Mouse (Mus musculus) retina, postnatal 1 day (tissue): ENCODE data around the gene Sptlc3.

Source experiments
- DNase-seq: peaks from one replicate; pipeline ENCODE4 v3.0.0-alpha.2; 2012

The Sptlc3 gene

DNA sequence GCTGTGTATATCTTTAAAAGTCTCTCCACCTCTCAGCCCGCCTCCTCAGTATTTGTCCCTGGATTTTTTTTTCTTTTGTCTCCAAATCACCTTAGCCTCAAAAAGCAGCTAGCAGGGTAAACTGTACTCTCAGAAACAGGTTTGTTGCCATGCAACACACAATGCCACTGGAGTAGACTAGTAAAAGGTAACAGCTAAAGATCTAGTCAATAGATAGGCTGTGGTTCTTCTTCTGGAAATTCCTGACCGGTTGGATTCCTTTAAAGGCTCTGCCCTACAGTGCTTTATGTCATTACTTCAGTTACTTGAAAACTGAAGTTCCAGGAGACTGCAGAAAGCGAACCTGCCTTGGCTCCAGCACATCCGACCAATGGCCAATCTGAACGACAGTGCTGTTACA is at the start of gene Sptlc3:
TSS of gene Sptlc3 (plus strand) at position 78 of the 400 bp plus-strand sequence.
- DNase-seq: no peak

DNA sequence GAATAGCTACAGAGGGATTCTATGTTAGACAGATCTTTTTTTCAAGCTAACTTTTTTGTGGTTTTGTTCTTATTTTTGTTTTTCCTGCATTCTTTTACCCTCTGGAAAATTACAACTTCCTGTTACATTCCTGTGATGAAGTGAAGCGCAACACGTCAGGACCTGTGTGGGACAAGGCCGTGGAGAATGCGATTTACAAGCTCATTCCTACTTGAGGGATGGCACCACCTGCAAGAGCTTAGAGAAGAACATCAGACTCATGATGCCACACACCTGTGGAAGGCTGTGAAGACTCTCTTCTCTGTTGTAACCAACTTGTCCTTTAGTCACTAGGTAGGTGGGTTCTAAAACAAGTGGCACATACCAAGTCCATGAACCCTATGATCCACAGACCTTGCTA is 26.0 kb upstream of the Sptlc3 start:
- DNase-seq: no peak

DNA sequence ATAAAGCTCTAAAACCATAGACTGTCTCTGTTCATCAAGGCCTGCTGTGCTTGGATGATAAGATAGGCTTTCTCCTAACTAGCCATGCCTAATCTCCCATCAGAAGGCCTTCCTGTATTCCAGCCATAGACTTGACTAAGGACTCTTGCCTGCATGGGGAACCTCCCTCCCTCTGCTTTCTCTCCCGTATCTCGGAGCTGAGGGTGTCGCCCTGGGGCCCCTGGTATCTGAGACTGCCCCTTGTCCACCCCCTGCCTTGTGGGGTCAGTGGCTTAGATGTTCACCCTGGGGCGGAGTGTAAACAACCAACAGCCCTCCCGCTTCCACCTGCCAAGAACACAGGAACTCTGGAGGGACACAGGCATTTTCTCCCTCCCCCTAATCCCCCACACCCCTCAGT is 5.0 kb upstream of the Sptlc3 start:
- DNase-seq: no peak

DNA sequence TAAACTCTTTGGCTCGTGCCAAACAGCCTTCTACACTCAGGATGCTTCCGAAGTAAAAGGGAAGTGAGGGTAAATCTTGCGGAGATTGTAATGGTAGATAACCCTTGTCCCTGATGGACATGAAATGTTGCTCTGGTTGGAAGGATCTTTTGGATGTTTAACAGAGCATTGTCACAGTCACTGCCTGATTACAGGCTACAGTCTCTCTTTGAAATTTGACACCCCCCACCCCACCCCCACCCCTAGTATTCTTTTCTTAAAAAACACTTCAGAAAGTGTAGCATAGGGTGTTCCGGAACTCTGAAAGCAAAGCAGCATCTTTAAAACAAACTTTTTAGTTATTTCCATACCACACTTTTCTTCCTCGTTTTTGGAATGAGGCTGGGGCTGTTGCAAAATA is 916 bp downstream of the Sptlc3 start:
- DNase-seq: no peak

DNA sequence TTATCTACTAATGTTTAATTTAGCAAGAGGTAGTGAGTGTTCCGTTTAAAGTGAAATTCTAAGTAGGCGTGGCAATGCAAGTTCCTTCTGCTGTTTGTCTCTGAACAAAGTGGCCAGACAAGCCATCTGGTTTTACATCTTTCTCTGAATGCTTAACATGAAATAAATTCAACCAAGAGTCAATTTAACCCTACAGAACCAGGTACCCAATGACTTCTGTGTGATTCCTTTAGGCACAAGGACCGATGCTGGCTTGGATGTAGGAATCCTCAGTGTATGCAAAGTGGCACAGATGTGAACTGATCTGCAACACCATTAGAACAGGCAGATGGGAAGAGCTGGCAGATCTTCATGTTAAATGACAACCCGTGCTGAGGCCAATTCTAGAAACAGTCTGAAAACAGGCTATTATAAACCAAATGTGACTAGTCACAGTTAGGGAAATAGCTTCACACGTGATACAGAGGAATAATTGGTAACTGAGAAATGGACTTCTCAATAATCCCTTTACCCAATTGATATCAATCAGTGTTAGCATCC is 68.3 kb downstream of the Sptlc3 start:
- no peak for DNase-seq

DNA sequence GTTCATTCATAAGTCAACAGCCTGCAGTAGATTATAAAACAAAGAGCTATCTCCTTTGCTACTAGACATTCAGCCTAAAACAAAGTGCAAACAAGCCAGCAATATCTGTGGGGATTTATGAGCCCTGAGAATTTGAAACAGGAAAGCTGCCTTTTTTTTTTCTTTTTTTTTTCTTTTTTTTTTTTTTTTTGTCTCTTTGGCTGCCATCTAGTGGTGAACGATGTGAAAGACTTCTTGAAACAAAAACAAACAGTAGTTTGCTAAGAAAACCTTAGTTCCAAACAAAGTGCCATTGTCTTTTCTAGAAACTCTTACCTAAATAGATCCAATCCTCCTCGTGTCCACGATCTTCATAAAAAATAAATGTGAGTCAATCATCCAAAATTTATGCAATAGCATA is 85.6 kb downstream of the Sptlc3 start:
- peak; percentile 14 for DNase-seq

DNA sequence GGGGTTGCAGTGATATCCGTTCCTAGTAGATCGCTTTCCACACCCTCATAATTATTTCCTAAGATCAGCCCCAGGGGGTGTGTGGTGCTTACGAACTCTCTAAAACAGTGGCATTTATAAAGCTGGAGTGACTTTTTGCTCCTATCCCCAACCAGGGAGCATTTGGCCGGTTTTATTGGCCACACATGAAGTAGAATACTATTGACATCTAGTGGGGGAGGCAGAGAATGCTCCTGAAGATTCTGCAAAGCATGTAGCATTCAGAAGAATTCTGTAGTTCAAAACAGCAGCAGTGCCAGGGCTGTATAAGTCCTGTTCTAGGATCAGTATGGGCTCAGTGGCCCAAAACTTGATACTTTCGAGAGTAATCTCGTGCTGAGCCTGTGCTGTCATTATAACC is 89.1 kb downstream of the Sptlc3 start:
- no peak for DNase-seq

DNA sequence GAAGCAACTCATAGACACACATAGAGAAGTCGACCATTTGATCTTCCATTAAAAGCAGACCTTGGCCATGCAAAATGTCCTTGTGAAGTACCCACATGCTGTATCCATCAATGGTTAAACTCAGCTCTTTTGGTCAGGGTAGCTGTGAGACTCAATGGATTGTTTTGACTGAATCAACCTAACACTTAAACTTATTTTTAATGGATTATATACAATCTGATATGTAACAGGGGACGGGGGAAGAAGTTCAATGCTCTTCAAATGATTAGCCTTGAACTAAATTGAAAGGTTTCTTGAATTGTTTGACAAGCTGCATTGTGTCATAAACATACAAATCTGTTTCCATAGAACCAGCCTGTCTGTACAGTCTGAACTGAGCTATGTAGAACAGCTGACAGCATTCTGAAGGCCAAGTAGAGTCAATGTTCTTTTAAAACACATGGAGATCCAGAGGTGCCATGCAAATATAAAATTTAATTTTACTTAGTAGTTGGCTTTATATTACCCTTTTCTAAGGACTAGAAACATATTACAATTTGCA is 94.0 kb downstream of the Sptlc3 start:
- no peak for DNase-seq

DNA sequence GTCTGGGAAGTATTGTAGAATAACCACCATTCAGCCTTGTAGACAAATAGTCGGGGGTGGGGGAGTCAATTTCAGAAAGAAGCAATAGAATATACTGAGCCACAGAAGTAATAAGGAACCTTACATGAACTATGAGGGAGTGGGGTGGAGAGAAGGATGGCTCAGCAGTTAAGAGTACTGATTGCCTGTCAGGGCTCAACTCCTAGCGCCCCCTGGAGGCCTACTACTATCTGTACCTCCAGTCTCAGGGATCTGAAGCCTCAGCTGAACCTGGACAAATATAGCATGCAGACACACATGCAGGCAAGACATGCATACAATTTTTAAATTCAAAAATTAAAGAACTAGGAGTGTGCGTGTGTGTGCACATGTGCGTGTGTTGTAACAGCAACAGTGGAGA is 96.2 kb downstream of the Sptlc3 start:
- DNase-seq: peak; percentile 56

DNA sequence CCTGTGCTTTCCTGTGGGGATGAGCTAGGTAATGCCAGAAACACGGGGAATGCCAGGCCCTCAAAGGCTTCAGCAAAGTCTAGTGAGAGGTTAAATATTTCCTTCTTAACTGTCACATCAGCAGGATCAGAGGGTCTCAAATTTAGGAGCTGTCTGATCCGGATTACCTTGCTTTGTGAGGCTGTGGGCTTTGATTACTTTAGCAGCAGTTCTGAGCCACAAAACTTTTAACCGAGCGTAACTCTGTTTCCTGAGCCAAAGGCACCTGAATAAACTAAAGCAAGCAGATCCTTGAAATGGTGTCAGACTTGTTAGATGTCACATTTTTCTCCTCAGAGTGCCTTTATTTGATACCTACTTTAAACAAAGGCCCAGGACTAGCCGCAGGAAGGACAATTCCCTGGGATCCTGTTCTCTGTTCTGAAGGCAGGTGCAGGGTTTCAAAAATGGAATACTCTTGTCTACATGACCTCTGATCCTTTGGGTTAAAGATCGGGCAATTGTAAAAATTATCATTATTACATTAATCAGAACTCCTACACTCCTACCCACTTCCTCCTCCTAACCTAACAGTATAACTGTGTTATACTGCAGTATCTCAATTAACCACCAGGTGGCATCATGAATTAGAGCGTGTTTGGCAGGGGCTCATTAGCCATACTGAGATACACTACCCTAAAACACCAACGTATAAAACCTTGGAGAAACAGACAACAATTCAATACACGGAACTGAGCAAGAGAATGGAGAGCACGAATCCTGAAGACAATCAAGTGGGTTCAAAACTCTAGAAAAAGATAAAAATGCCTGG is 97.4 kb downstream of the Sptlc3 start:
- DNase-seq: peak; percentile 71

DNA sequence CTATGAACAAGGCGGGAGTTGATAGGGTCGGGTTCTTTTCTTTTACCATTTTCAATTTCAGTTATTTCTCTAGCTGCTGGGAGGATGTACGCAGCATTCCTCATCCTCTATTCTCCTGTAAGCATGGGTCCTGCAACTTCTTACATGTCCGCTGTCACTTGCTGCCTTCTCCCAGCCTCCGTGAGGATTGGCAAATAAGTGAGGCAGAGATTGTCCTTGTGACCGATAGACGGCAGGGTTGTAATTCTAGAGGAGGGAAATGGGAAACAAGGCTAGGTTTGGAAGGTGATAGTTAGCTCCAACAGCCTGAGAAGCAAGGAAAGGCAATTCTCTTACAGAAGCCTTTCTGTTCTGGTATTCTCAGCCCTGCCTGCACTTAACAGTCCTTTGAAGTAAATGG is 98.4 kb downstream of the Sptlc3 start:
- DNase-seq: no peak

DNA sequence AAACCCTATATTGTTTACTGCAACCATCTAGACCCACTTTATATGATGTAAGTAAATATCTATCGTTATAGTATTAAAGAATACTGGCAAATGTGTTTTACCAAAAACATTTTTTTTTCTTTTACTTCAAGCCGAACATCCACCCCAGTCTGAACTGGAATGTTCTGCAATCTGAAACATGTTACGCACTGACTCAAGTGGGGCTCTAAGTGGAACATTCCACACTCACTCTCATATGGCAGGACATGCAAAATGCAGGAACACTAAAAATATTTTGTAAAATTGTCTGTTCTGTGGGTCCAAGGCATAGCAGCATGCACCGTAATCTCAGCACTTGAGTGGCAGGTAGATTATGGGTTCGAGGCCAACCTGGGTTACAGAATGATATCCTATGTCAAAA is 103.5 kb downstream of the Sptlc3 start:
- DNase-seq: no peak

DNA sequence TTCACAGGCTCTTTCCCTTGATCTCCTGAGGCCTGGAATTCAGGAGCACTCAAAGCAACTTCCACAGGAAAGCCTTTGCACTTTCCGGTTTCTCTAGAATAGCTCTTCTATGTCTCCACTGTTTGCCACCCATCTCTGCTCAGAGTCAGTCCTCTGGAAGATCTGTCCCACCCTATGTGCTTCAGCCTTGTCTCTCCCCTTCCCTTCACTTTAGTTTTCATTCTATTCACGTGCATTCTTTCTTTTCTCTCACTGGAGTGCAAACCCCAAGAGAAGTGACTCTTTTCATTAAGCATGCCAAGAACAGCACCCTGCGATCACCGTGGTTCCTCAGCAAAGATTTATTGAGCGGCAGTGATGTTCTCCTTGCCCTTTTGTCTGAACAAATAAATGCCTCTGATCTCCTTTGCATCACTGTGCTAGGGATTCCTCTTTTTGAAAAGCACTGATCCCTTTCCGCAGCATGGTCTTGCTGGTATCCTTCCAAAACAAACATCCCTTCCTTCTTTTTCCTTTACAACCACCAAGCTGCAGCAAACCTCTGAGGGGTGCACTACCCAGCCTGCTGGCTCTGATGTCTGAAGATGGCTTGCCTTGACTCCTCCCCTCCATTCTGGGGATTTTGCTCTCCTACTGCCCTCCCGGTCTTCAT is 108.0 kb downstream of the Sptlc3 start:
- DNase-seq: no peak

DNA sequence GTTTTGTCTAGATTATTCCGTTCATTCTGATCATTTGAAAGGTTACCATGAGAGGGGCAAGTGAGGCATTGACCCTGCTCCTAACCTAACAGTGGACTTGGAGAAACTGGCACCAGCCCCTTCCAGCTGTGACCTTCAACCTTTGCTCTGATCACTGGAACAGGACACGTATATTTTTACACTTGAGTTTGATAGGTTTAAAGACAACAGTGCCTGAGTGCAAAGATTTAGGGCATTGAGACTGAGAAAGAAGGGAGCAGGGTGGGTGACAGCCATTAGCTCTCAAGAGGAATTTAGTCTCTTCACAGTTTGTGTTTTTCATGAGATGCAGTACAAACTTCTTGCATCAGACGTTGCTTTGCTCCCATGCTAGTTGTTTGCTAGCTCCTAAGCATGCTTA is 114.5 kb downstream of the Sptlc3 start:
- DNase-seq: no peak

DNA sequence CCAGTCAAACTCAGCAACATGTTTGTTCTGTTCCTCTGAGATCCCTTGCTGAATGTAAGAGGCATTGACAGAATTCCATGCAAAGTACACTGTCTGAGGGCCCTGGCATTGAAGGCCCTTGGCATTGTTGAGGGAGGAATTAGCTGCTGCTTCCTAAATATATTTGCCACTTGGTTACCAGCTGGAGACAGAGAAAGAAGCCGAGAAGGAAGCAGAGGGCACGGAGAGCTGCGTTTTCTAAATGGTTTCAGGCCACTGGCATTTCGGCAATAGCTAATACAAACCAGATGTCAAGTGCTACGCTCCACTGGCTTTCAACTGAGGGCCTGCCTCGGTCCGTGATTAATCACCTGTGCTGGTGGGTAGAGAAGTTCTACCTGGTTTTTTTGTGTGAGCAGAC is 115.1 kb downstream of the Sptlc3 start:
- peak; percentile 24 for DNase-seq

DNA sequence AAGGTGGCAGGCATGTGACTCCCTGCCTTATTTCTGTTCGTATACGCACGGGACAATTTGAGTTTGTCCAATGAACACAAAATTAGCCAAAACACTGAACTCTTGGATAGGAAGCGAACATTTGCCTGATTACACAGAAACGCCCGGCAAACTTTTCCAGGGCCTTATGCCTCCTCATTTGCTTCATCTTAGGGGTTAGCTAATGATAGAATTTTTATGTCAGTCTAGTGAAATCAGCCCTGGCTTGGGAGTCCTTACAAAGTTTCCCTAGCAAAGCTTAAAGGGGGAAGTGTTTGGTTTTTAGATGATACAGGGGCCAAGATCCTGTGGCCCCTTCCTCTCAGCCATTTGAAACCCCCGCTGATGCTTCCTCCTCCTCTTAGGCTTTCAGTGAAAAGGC is 115.5 kb downstream of the Sptlc3 start:
- no peak for DNase-seq

DNA sequence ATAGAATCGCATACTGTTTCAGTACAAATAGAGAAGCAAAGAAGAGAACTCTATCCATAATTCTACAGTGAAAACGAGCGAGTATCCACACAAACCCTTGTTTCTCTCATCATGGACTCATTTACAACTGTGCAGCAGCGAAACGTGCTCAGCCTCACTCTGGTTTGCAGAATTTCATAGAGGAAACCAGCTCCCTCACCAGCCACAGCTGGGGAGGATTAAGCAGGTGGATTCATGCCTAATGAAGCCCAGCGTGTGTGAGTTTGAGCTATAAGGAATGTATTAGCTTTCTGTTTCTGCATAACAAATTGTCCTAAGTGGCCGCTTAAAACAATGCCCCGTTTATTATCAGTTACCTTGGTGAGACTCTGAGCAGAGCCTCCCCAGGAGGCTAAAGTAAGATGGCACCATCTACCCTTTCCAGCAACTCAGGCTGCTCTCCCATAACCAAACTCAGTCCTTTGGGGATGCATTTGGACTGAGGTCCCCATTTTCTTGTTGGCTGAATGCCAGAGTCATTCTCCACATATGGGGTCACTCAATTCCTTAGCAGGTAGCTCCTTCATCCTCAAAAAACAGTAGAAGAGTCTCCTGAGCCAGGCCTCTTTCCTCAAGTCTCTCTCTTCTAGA is 116.1 kb downstream of the Sptlc3 start:
- peak; percentile 33 for DNase-seq

DNA sequence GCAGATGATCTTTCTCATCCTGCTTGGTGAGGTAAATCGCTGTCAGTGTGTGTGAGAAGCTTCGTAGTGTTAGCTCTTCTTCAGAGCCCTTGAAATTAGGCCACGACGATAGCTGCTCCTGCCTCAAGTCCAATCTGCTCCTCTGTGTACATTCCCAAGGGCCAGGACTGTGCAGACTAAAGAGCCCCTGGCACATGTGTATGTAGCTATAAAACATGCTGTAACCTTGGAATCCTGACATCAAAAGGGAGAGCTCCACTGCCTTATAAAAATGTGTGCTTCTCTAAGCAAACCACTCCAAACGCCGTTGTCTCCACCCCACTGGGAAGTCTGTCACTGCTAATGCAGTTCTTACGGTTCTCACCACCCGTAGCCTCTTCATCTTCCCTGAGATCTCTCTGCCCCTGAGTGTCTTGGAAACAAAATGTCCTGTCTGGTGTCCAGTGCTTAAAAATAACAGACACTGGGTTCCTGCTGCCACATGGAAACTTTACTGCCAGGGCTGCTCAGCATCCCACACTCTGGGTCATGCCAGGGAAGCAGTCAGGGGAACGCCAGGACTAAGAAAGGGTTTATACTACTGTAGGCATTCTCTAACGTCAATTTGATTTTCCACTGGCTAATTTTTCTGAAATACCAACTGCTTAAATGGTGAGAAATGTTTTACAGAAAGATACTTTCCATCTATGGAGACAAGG is 118.8 kb downstream of the Sptlc3 start:
- no peak for DNase-seq

DNA sequence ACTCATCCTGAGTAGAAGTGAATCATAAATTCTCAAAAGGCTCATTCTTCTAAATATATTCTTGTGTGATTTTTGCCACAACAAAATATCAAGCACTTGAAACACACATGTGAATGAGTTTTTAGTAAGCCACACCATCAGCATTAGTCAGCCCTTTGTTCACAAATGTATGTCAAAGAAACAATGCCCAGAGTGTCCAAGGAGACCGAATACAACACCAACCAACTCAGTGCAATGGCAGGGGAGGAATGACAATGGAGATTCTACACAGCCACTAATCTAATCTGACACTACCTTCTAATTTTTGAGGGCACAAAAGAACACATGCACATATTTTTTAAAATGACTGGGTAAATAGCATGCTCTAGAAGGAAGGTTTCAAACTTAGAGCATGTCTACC is 132.8 kb downstream of the Sptlc3 start:
- peak; percentile 64 for DNase-seq

DNA sequence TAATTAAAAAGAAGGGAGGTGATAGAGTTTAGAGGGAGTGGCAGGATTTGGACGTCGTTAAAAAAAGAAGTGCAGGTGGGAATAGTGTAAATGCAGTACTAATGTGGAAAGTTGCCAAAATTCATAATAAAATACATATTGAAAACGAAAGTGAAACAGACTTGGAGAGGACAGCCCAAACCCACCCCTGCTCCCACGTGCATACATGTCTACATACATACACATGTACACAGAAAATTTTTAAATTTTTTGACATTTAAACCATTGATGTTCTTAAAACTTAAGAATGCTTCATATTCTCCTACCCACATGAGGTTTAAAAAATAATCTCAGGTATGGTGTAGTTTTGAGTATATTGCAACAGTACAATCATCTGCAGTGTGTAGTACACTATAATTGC is 135.0 kb downstream of the Sptlc3 start:
- no peak for DNase-seq

DNA sequence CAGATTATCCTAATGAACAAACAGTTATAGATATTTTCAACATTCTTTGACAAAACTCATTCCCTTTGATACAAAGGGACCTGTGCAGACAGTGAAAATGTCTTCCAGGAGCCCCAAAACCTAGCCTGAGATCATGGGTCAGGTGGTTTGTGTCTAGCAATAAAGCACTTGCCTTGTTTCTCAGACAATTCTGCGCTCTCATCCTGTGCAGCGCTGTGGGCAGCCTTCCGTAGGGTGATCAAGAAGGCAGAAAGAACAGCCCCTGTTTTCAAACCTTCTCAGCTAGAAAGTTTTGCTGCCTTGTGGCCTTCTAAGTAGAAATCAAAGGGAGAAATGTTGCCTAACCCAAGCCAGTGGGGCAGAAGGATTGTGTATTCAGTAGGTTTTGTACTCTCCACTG is 135.9 kb downstream of the Sptlc3 start:
- DNase-seq: no peak

DNA sequence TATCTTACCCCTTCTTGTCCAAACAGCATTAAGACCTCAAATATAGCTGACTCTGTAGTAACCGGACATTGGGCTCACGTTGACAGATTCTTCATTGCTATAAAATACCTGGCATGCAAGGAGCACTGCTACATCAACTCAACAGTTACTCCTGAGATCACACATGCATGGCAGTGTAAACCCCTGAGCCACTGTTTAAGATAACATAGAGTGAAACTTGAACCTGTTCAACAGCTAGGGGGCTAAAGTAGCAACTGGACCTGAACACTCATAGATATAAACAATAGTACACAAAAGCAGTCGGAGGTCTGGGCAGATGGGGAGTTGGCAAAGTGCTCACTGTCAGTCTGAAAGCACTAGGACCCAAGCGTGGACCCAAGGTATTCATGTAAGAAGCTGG is 140.8 kb downstream of the Sptlc3 start:
- DNase-seq: no peak

DNA sequence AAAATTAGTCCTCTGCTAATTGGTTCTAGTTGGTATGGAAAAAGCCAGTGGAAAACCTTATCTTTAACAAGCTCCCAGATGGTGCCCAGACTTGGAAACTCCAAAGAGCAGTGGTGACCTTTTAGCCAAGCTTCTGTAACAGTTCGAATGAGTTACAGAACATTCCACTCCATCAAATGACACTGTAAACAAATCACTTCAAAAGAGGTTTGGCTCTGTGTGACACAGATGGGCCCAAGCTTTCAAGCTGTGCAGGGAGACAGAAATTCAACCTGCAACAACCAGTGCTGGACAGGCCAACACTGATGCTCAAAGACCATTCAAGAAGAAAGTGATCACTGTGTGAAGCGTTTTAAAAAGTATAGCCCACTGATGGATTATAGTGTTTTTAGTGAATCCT is 144.1 kb downstream of the Sptlc3 start:
- no peak for DNase-seq
